Mouse (Mus musculus) embryonic stem cell, embryonic (primary cell): ENCODE measurements at regions not wholly inside any gene's neighbourhood (a gene's known extent, or its start where the extent isn't known, plus 50 kb on each side); places are given as distances from the start of the nearest gene placed in this dataset.

ENCODE experiments used
- CTCF ChIA-PET, 4 experiments: fragments of 300-600 bp in 2 of 4; fragments of 350-600 bp in 2 of 4; sonication (Branson Sonifier 250); formaldehyde crosslinking; loops; one replicate each; lab custom pipeline; 2022; ENCODE audit warnings: inconsistent platforms in 2 of 4; lab: Charles Lee
- POLR2A ChIA-PET, 4 experiments: fragments of 300-600 bp in 2 of 4; fragments of 350-600 bp in 2 of 4; sonication (Branson Sonifier 250); formaldehyde crosslinking; loops; one replicate each; lab custom pipeline; 2022; ENCODE audit warnings: antibody characterized with exemption in 4 of 4, inconsistent platforms in 1 of 4; lab: Charles Lee

- CTCF ChIA-PET, result no interaction called here
- POLR2A ChIA-PET, result no interaction called here
Observed at GRCm38 (mm10) chr10:66871133-66871664, 224.7 kb upstream of the Jmjd1c start.

GRCm38 (mm10) chr10:66871673-66872072, 224.3 kb upstream of the Jmjd1c start:
- CTCF ChIA-PET, result no interaction called here
- POLR2A ChIA-PET, result no interaction called here

- POLR2A ChIA-PET, result interaction anchor here in 1 of 4 experiments (0.8 to 1.7 kb wide), 2 partner anchors 9 to 48 kb away, joined by 3 to 5 read pairs; no protein-coding TSS in a partner anchor
Observed at GRCm38 (mm10) chr10:66873468-66873867, 222.5 kb upstream of the Jmjd1c start.

DNA sequence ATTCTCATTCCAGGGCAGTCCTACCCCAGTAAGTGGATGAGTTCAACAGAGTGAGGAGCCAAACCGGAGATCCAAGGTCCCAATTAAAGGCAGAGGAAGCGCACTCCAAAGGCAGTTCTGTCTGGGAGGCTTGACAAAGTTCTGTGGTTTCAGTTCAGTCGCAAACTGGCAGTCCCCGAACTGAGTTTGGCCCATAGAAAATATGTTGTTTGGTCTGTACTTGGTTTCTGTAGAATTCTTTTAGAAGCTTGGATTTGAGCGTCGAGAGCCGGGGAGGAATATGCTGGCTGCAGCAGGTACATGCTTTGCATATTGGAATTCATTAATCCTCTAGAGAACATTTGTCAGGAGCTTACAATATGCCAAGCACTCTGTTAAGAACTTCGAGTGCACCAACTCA, 216.9 kb upstream of the Jmjd1c start:
- ChIA-PET POLR2A (interaction anchor here (0.5 to 2.6 kb wide), 10 partner anchors 11 to 1070 kb away, joined by 3 to 7 read pairs (median 4); no protein-coding TSS in a partner anchor), CTCF (no interaction called here)

More at GRCm38 (mm10) chr10:66873468-66873867, 222.5 kb upstream of the Jmjd1c start:
- CTCF ChIA-PET, result interaction anchor here in 1 of 4 experiments (0.8 kb wide), 1 partner anchor 23 kb away, joined by 3 read pairs; no protein-coding TSS in a partner anchor

GRCm38 (mm10) chr10:66882825-66883224, 213.1 kb upstream of the Jmjd1c start:
- ChIA-PET CTCF (no interaction called here), POLR2A (no interaction called here)

DNA sequence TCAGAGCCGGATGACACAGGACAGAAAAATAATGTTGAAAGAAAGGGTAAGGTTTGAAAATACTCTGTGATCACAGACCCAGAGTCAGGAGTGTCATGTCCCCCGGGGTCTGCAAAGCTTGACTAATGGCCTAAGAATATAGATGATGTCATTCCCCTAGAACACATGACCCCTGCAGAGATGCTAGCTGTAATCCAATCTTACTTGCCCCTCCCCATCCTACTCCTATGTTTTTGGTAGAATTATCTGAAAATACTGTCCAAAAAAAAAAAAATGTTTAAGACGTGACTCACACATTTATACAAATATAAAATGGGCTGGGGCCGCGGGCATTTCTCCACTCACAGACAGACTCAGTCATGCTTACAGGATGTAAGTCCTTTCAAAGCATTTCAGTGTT, 210.3 kb upstream of the Jmjd1c start:
- ChIA-PET POLR2A (interaction anchor here in 1 of 4 experiments (0.6 to 0.7 kb wide), 2 partner anchors 124 to 152 kb away, joined by 3 to 4 read pairs; no protein-coding TSS in a partner anchor), CTCF (no interaction called here)

GRCm38 (mm10) chr10:66889786-66890555, 206.0 kb upstream of the Jmjd1c start:
- CTCF ChIA-PET, result interaction anchor here in 1 of 4 experiments (1.2 kb wide), 1 partner anchor 26 kb away, joined by 3 read pairs; no protein-coding TSS in a partner anchor
- POLR2A ChIA-PET, result interaction anchor here in 2 of 4 experiments (0.6 to 1.1 kb wide), 3 partner anchors 10 to 298 kb away, joined by 3 to 4 read pairs (median 3); no protein-coding TSS in a partner anchor

- POLR2A ChIA-PET, result no interaction called here
- CTCF ChIA-PET, result interaction anchor here in 3 of 4 experiments (0.5 to 1.1 kb wide), 4 partner anchors 27 to 661 kb away, joined by 3 to 7 read pairs (median 4); no protein-coding TSS in a partner anchor
Observed at GRCm38 (mm10) chr10:66891811-66892210, 204.1 kb upstream of the Jmjd1c start.

DNA sequence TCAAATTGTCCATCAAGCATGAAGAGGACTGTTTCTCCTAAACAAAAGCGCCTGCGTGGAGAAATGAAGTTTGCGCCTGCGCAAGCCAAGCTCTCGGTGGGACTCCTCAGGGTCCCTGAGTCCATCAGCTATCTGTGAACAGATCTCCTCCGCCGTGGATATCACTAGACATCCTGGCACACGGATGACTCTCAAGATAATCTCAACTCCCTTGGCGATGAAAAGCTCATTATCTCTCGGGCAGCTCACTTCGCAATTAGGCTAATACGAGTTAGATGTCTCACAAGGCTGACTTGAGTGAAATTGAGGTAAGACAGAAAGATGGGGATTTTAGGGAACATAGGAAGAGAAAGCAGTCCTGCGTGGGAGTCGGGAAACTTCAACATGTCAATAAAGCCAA, 202.1 kb upstream of the Jmjd1c start:
- ChIA-PET POLR2A (interaction anchor here in 1 of 4 experiments (0.6 to 1.2 kb wide), 2 partner anchors 62 to 206 kb away, joined by 3 to 4 read pairs; no protein-coding TSS in a partner anchor), CTCF (no interaction called here)

- ChIA-PET CTCF (interaction anchor here in 3 of 4 experiments (0.6 to 1.7 kb wide), 7 partner anchors 14 to 120 kb away, joined by 3 to 8 read pairs (median 3); no protein-coding TSS in a partner anchor), POLR2A (interaction anchor here (0.6 to 1.5 kb wide), 14 partner anchors 9 to 241 kb away, joined by 3 to 7 read pairs (median 3); no protein-coding TSS in a partner anchor)
Observed at GRCm38 (mm10) chr10:66896698-66897622, 199.0 kb upstream of the Jmjd1c start.

GRCm38 (mm10) chr10:66899724-66900123, 196.2 kb upstream of the Jmjd1c start:
- ChIA-PET POLR2A (interaction anchor here in 2 of 4 experiments (0.7 to 1.6 kb wide), 5 partner anchors 11 to 385 kb away, joined by 3 to 4 read pairs (median 3); partner anchors contain the start of gene Nrbf2 (in 1 of the 2)), CTCF (interaction anchor here in 2 of 4 experiments (0.6 to 0.7 kb wide), 2 partner anchors 40 to 243 kb away, joined by 3 read pairs; no protein-coding TSS in a partner anchor)

DNA sequence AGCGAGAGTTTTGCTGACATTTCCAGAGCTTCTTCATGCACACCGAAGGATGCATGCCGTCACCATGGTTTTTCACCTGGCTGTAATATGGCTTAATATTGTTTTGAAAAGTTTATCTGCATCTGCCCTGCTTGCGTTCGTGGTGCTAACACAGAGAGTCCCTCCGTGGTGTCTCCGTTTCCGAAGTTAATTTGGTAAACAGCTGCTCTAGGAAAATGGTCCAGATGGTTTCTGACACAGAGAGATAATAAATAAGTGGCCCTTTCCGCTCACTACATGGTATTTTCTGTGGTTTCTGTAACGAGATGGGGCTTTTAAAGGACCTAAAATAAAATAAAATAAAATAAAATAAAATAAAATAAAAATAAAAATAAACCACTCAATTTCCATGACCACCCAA, 195.1 kb upstream of the Jmjd1c start:
- POLR2A ChIA-PET, result interaction anchor here in 2 of 4 experiments (1.1 to 1.6 kb wide), 3 partner anchors 15 to 104 kb away, joined by 3 to 4 read pairs (median 3); no protein-coding TSS in a partner anchor
- CTCF ChIA-PET, result interaction anchor here in 1 of 4 experiments (0.7 kb wide), 1 partner anchor 349 kb away, joined by 3 read pairs; no protein-coding TSS in a partner anchor

DNA sequence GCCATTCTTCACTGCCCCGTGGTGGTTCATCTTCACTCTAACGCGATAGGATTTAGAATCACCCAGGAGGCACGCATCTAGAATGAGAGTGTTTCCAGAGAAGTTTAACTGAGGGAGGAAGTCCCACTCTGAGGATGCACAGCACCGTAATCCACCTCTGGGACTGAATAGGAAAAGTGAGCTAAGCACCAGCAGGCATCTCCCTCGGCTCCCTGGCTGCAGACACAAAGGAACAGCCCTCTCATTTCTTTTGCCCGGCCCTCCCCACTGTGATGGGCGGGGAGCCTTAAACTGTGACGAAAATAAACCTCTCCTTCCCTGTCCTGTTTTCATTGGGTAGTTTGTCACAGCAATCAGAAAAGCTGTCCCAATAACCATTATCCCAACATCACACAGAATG, 194.1 kb upstream of the Jmjd1c start:
- ChIA-PET POLR2A (interaction anchor here in 3 of 4 experiments (0.5 to 1.2 kb wide), 6 partner anchors 10 to 559 kb away, joined by 3 to 9 read pairs (median 4); no protein-coding TSS in a partner anchor), CTCF (interaction anchor here in 1 of 4 experiments (1.5 kb wide), 1 partner anchor 9 kb away, joined by 3 read pairs; no protein-coding TSS in a partner anchor)

DNA sequence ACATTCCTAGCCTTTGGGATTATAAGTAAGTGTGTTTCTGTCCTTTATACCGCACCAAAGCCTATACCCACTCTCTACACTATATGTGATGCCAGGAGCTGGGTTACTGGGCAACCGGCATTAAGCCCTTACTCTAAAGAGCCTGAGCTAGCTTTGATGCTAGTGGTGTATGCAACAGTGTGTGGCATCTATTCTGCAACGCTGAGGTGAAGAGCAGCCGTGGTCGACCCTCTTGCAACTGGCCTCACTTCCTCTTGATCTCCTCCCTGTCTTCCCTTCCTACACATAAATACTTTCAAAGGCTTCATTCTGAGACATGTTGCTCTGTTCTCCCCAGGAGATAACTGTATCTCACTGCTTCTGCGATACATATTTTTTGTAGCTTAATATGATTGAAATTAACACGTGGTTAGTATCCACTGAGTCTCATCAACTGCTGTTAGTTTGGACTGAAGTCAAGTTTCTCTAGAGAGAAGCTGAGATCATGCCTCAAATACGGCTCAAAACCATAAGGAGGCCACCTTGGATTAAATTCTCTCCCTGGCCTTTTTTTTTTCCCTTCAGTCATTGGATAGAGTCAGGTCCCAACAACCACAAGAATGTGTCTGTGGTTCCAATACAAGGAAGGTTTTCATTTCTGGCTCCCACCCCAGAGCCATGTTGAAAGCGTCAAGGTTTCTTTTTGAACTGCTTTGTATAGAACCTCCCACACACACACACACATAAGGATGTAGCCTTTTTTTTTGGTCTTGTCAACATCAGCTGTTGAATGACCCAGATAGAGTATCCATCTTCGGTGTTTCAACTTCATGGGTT, 191.2 kb upstream of the Jmjd1c start:
- ChIA-PET CTCF (interaction anchor here in 3 of 4 experiments (0.6 to 0.7 kb wide), 3 partner anchors 306 to 406 kb away, joined by 3 to 7 read pairs (median 5); no protein-coding TSS in a partner anchor), POLR2A (interaction anchor here in 3 of 4 experiments (0.6 to 2.1 kb wide), 14 partner anchors 8 to 407 kb away, joined by 3 to 8 read pairs (median 3); no protein-coding TSS in a partner anchor)

DNA sequence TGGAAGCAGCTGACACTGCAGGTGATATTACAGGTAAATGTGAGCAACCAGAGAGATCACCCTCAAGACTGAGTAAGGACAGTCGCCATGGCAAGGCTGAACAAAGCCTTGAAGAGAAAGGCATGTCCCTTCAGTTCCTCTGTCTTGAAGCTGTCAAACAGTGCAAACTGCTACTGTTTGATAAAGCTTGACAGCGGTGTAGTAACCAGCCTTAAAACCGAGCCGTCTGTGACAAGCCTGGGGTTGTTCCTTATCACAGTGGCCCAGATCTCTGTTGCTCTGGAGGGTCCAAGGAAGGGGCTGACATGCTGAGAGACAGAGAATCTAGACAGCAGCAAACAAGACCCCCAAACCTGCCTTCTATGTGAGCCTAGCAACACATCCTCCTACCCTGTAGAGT, 188.1 kb upstream of the Jmjd1c start:
- POLR2A ChIA-PET, result no interaction called here
- CTCF ChIA-PET, result no interaction called here

- POLR2A ChIA-PET, result interaction anchor here (0.7 to 11.2 kb wide), 14 partner anchors 9 to 207 kb away, joined by 3 to 216 read pairs (median 55); partner anchors contain the start of genes Reep3 (in 2 of the 4) and Jmjd1c (in 1 of the 4)
Observed at GRCm38 (mm10) chr10:66909204-66909889, 186.6 kb upstream of the Jmjd1c start.

More at GRCm38 (mm10) chr10:66909204-66909889, 186.6 kb upstream of the Jmjd1c start:
- CTCF ChIA-PET, result interaction anchor here in 2 of 4 experiments (0.6 to 1.1 kb wide), 2 partner anchors 11 to 57 kb away, joined by 5 to 6 read pairs; no protein-coding TSS in a partner anchor
